In the genomic region with DNA sequence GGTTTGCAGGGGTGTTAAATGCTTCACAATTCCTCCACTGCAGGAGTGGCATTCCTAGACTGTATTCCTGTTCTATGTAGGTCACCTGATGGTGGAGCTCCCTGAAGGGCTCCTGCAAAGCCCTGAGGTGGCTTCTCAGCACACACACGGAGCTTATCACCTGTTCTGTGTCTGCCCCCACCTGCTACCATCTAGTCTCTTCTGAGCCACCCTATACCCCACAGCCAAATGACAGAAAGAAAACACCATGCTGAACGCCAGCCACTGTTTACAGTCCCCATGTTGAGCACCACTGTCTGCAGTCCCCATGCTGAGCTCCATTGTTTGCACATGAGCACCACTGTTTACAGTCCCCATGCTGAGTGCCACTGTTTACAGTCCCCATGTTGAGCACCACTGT, we compare ENCODE assay signal across 15 mouse cellular contexts. TPM values are rescaled to one million over a fixed set of nuclear protein-coding genes. Genes with fewer than 3 reads are reported as not detected.
DNase-seq lines count a peak whose midpoint lies in the region; ATAC-seq and TF ChIP-seq lines count a peak whose summit lies in the region.
"Had no signal": no experiment of that assay in that cellular context is flagged by ENCODE, and none has a peak within 500 bp of the region (broad histone marks: within the 10 kb centered on the region; RNA-seq: fewer than 3 reads in every experiment).

No protein-coding gene starts in this region.

- no peak overlapping the region for H3K4me3 ChIP-seq in heart, embryonic 12.5 days
- H3K4me3 ChIP-seq in heart, adult 2 months: no peak overlapping the region
- H3K4me3 ChIP-seq in lung, postnatal 0 days (ENCODE audit: low read depth, low read length): no peak overlapping the region
- H3K4me3 ChIP-seq in lung, adult 2 months (replicated peaks; ENCODE audit: extremely low read depth, low read depth, low read length): no peak overlapping the region
- peak overlapping the region; percentile 29; the same call in 1 of the 2 replicates for H3K4me3 ChIP-seq in E14TG2a.4 (replicated peaks; ENCODE audit: low read length)
- H3K4me3 ChIP-seq: erythroblast, embryonic 14.5 days had no signal

- TF ChIP-seq CTCF in heart, adult 2 months (IDR thresholded peaks at IDR 0.05): no peak
- TF ChIP-seq CTCF in lung, postnatal 0 days (IDR thresholded peaks at IDR 0.05): no peak
- no peak for TF ChIP-seq CTCF in lung, adult 2 months (IDR thresholded peaks at IDR 0.05; ENCODE audit: insufficient read depth, low read length)
- no peak for TF ChIP-seq CTCF in E14TG2a.4 (conservative IDR thresholded peaks at IDR 0.05; ENCODE audit: low read length)

- peaks cover 6% of the 10 kb centered on the region; the same call in 1 of the 2 replicates for H3K36me3 ChIP-seq in heart, embryonic 12.5 days
- peaks cover 3% of the 10 kb centered on the region; the same call in 1 of the 2 replicates for H3K36me3 ChIP-seq in heart, adult 2 months (ENCODE audit: control insufficient read depth, insufficient read depth, low read length)
- H3K36me3 ChIP-seq in lung, postnatal 0 days (ENCODE audit: insufficient read depth, low read length): peaks cover 4% of the 10 kb centered on the region; the same call in 1 of the 2 replicates
- H3K36me3 ChIP-seq in E14TG2a.4 (ENCODE audit: insufficient read depth, low read length): peaks cover 38% of the 10 kb centered on the region

- no peak for TF ChIP-seq EP300 in heart, adult 2 months (IDR thresholded peaks at IDR 0.05; ENCODE audit: insufficient read depth, low read depth, low read length)
- TF ChIP-seq EP300 in lung, postnatal 0 days (IDR thresholded peaks at IDR 0.05): no peak

- H3K79me2 ChIP-seq in heart, adult 2 months (replicated peaks; ENCODE audit: control insufficient read depth, insufficient read depth, low read length): 0 out of 2 replicates have a peak, but pooled peaks cover 2% of the 10 kb centered on the region

- H3K9ac ChIP-seq in heart, embryonic 12.5 days: 0 out of 2 replicates have a peak overlapping the region, but pooled peaks have one; percentile 41
- H3K9ac ChIP-seq in heart, adult 2 months (ENCODE audit: low read depth, low read length): no peak overlapping the region
- no peak overlapping the region for H3K9ac ChIP-seq in lung, postnatal 0 days (replicated peaks; ENCODE audit: low read depth)
- H3K9ac ChIP-seq: liver, embryonic 14.5 days had no signal

- peak; percentile 35 for DNase-seq in CD4-positive, CD25-positive, alpha-beta regulatory T cell, adult 2 months (ENCODE audit: low read depth, low spot score)
- no peak for DNase-seq in heart, adult 2 months
- no peak for DNase-seq in lung, postnatal 0 days (ENCODE audit: low spot score)
- DNase-seq in lung, adult 2 months: no peak
- no peak for DNase-seq in left cerebral cortex, postnatal 10 days (ENCODE audit: extremely low spot score in 1 of 2, low spot score in 2 of 2)
- DNase-seq: kidney, adult 8-10 months had no signal

- no peaks in the 10 kb centered on the region for H3K27me3 ChIP-seq in heart, embryonic 12.5 days (replicated peaks)
- no peaks in the 10 kb centered on the region for H3K27me3 ChIP-seq in heart, adult 2 months (ENCODE audit: control insufficient read depth, insufficient read depth, low read length)
- no peaks in the 10 kb centered on the region for H3K27me3 ChIP-seq in lung, postnatal 0 days (replicated peaks; ENCODE audit: insufficient read depth, low read length)
- H3K27me3 ChIP-seq in E14TG2a.4 (ENCODE audit: insufficient read depth, low read length): no peaks in the 10 kb centered on the region

- intact Hi-C loops in heart, adult 2 months (cut with DNase I): no loop called here
- intact Hi-C loops in left cerebral cortex, postnatal 10 days (cut with DNase I): loop anchor here (5.0 kb wide), 1 partner anchor 42 kb away; a partner anchor contains a TSS

- no peaks in the 10 kb centered on the region for H3K9me3 ChIP-seq in heart, embryonic 12.5 days (replicated peaks)
- H3K9me3 ChIP-seq in lung, postnatal 0 days (ENCODE audit: low read length): no peaks in the 10 kb centered on the region
- H3K9me3 ChIP-seq in E14TG2a.4 (ENCODE audit: low read length): no peaks in the 10 kb centered on the region
- H3K9me3 ChIP-seq: G1E had no signal

- peak overlapping the region; percentile 35; the same call in 1 of the 2 replicates for H3K27ac ChIP-seq in heart, embryonic 12.5 days (ENCODE audit: poor library complexity, severe bottlenecking)
- no peak overlapping the region; the same call in 1 of the 2 replicates for H3K27ac ChIP-seq in heart, adult 2 months
- H3K27ac ChIP-seq in lung, postnatal 0 days (ENCODE audit: low read length): no peak overlapping the region
- H3K27ac ChIP-seq: liver, embryonic 14.5 days had no signal

- H3K4me2 ChIP-seq in heart, embryonic 12.5 days: 0 out of 2 replicates have a peak overlapping the region, but pooled peaks have one; percentile 6
- peak overlapping the region; percentile 14; the same call in 1 of the 2 replicates for H3K4me2 ChIP-seq in lung, postnatal 0 days (replicated peaks; ENCODE audit: low read depth, low read length)

- TF ChIP-seq POLR2A in heart, adult 2 months (IDR thresholded peaks at IDR 0.05; ENCODE audit: insufficient read depth, low read depth, low read length): no peak
- no peak for TF ChIP-seq POLR2A in lung, adult 2 months (IDR thresholded peaks at IDR 0.05; ENCODE audit: borderline replicate concordance, extremely low read depth, low read depth, low read length)

- peaks cover 74% of the 10 kb centered on the region for H3K4me1 ChIP-seq in heart, embryonic 12.5 days (replicated peaks)
- peaks cover 45% of the 10 kb centered on the region for H3K4me1 ChIP-seq in heart, adult 2 months (ENCODE audit: control insufficient read depth, insufficient read depth, low read length)
- peaks cover 33% of the 10 kb centered on the region for H3K4me1 ChIP-seq in lung, postnatal 0 days (ENCODE audit: insufficient read depth, low read depth, low read length)
- peaks cover 45% of the 10 kb centered on the region for H3K4me1 ChIP-seq in lung, adult 2 months (ENCODE audit: control insufficient read depth, insufficient read depth, low read length)
- peaks cover 83% of the 10 kb centered on the region for H3K4me1 ChIP-seq in E14TG2a.4 (replicated peaks; ENCODE audit: low read depth, low read length)

- WGBS in heart, embryonic 12.5 days: 54% methylated on average over 2 of the region's 2 CpGs
- 75% methylated on average over 2 of the region's 2 CpGs for WGBS in heart, adult 2 months
- WGBS in lung, postnatal 0 days: 43% methylated on average over 2 of the region's 2 CpGs
- 49% methylated on average over 2 of the region's 2 CpGs for WGBS in lung, adult 2 months

- ATAC-seq in CD4-positive, CD25-positive, alpha-beta regulatory T cell, adult 4 months: no peak
- ATAC-seq in heart, embryonic 12.5 days (ENCODE audit: insufficient number of reproducible peaks, low FRiP score): no peak
- no peak for ATAC-seq in lung, postnatal 0 days
- ATAC-seq: hindbrain, embryonic 16.5 days had no signal

RNA-seq across cellular contexts. Expression of a gene that starts 4.7 kb away (rescaled TPM):
- 10 to 100 TPM; 22.7 to 89.4 TPM for polyA plus RNA-seq in CD4-positive, CD25-positive, alpha-beta regulatory T cell, adult 4 months (2017; shearing (Covaris generic))
- 8.2 TPM in 2 replicates for polyA plus RNA-seq in heart, embryonic 12.5 days (2016; fragmentation: Nextera tagmentation; extraction: Ambion mirVana)
- total RNA-seq in heart, adult 2 months (2021): 10 to 100 TPM; 21.1 to 21.6 TPM
- polyA plus RNA-seq in heart, adult 2 months (2012; rRNA removed): 23.6 and 28.7 TPM in 2 replicates
- polyA plus RNA-seq in lung, postnatal 0 days (2015; fragmentation: Nextera tagmentation; extraction: Ambion mirVana): 9.4 and 10.5 TPM in 2 replicates
- polyA plus RNA-seq in lung, adult 2 months (2012; rRNA removed): 53.3 and 110 TPM in 2 replicates
- total RNA-seq in left cerebral cortex, postnatal 10 days (2021): 1 to 10 TPM; 7.6 to 8.7 TPM

RNA-seq across cellular contexts. Expression of a gene that starts 42.3 kb away (rescaled TPM):
- polyA plus RNA-seq in CD4-positive, CD25-positive, alpha-beta regulatory T cell, adult 4 months (2017; shearing (Covaris generic)): under 1 TPM in 1 of 2 experiments, not detected in 1; 0.15 TPM
- polyA plus RNA-seq in heart, embryonic 12.5 days (2016; fragmentation: Nextera tagmentation; extraction: Ambion mirVana): 0.23 and 0.53 TPM in 2 replicates
- not detected for total RNA-seq in heart, adult 2 months (2021)
- 0.70 TPM in 1 of 2 replicates, not detected in the other for polyA plus RNA-seq in heart, adult 2 months (2012; rRNA removed)
- polyA plus RNA-seq in lung, postnatal 0 days (2015; fragmentation: Nextera tagmentation; extraction: Ambion mirVana): 1.8 and 2.3 TPM in 2 replicates
- 9.5 and 11.4 TPM in 2 replicates for polyA plus RNA-seq in lung, adult 2 months (2012; rRNA removed)
- 1 to 10 TPM; 1.1 TPM for total RNA-seq in left cerebral cortex, postnatal 10 days (2021)
- polyA plus RNA-seq: erythroblast, embryonic 14.5 days had no signal

RNA-seq across cellular contexts. Expression of a gene that starts 42.4 kb away (rescaled TPM):
- 1 to 10 TPM; 3.6 to 7.5 TPM for polyA plus RNA-seq in CD4-positive, CD25-positive, alpha-beta regulatory T cell, adult 4 months (2017; shearing (Covaris generic))
- 21.7 and 21.8 TPM in 2 replicates for polyA plus RNA-seq in heart, embryonic 12.5 days (2016; fragmentation: Nextera tagmentation; extraction: Ambion mirVana)
- 10 to 100 TPM; 32.2 to 35.9 TPM for total RNA-seq in heart, adult 2 months (2021)
- 16.8 and 25.0 TPM in 2 replicates for polyA plus RNA-seq in heart, adult 2 months (2012; rRNA removed)
- polyA plus RNA-seq in lung, postnatal 0 days (2015; fragmentation: Nextera tagmentation; extraction: Ambion mirVana): 16.5 and 16.7 TPM in 2 replicates
- polyA plus RNA-seq in lung, adult 2 months (2012; rRNA removed): 15.7 and 16.2 TPM in 2 replicates
- 10 to 100 TPM; 26.1 to 26.2 TPM for total RNA-seq in left cerebral cortex, postnatal 10 days (2021)

RNA-seq across cellular contexts. Expression of a gene that starts 43.6 kb away (rescaled TPM):
- polyA plus RNA-seq in CD4-positive, CD25-positive, alpha-beta regulatory T cell, adult 4 months (2017; shearing (Covaris generic)): not detected
- 82.9 and 92.6 TPM in 2 replicates for polyA plus RNA-seq in heart, embryonic 12.5 days (2016; fragmentation: Nextera tagmentation; extraction: Ambion mirVana)
- 100 to 1,000 TPM; 118 to 133 TPM for total RNA-seq in heart, adult 2 months (2021)
- polyA plus RNA-seq in heart, adult 2 months (2012; rRNA removed): 55.5 and 72.8 TPM in 2 replicates
- 0.21 and 0.35 TPM in 2 replicates for polyA plus RNA-seq in lung, postnatal 0 days (2015; fragmentation: Nextera tagmentation; extraction: Ambion mirVana)
- 0.62 and 2.7 TPM in 2 replicates for polyA plus RNA-seq in lung, adult 2 months (2012; rRNA removed)
- under 1 TPM in 1 of 2 experiments, not detected in 1; 0.11 TPM for total RNA-seq in left cerebral cortex, postnatal 10 days (2021)
- total RNA-seq: megakaryocyte progenitor cell, adult 5-6 weeks had no signal
- polyA plus RNA-seq: brain, embryonic 14.5 days; erythroblast, embryonic 14.5 days; G1E; hindbrain, embryonic 16.5 days; liver, embryonic 14.5 days had no signal
